Mouse (Mus musculus) lung, adult 2 months (tissue): ENCODE results near the gene Tnr.

ENCODE experiments used
- CTCF ChIP-seq: fragments of 200-500 bp; IDR thresholded peaks from 2 replicates; pipeline ENCODE4 v1.5.1; 2011; ENCODE audit warnings: mild to moderate bottlenecking, low read length, control low read depth; ENCODE audit not compliant: insufficient read depth
- POLR2A ChIP-seq: fragments of 200-500 bp; IDR thresholded peaks from 2 replicates; pipeline ENCODE4 v1.6.1; 2011; ENCODE audit warnings: low read depth, mild to moderate bottlenecking, control low read depth, low read length, borderline replicate concordance; ENCODE audit errors: extremely low read depth

- TF ChIP-seq CTCF: no peak
- no peak for TF ChIP-seq POLR2A
These were observed 255.9 kb downstream of the Tnr start for GRCm38 (mm10) chr1:159779424-159779823.
